Mouse (Mus musculus) ES-E14 (cell line): ENCODE measurements around the gene 2310057M21Rik. TPM values are rescaled to one million over a fixed set of nuclear protein-coding genes. Genes with fewer than 3 reads are reported as not detected.

Experiments
- DNase-seq: peaks from one replicate; pipeline ENCODE4 v3.0.0-alpha.2; 2013; ENCODE audit warnings: low read depth, low spot score
- H3K27ac ChIP-seq: 2 replicates; pipeline ENCODE4 v1.5.1; 2012; ENCODE audit warnings: low read depth, mild to moderate bottlenecking, low read length, moderate library complexity, mixed read lengths; ENCODE audit not compliant: poor library complexity, insufficient read depth, severe bottlenecking
- H3K36me3 ChIP-seq: 2 replicates; pipeline ENCODE4 v1.6.1; 2012; ENCODE audit warnings: mild to moderate bottlenecking, low read length, moderate library complexity, mixed read lengths; ENCODE audit not compliant: control insufficient read depth, poor library complexity, insufficient read depth, severe bottlenecking
- H3K4me1 ChIP-seq, 2 experiments: fragments of 150-350 bp in 1 of 2; sonication (generic) in 1 of 2; 2 replicates each; pipeline ENCODE4 v1.6.1; 2012; ENCODE audit warnings: low read length in 2 of 2, mild to moderate bottlenecking in 1 of 2, mixed read lengths in 1 of 2; ENCODE audit not compliant: control insufficient read depth in 2 of 2, insufficient read depth in 2 of 2, poor library complexity in 1 of 2
- H3K4me3 ChIP-seq, 2 experiments: fragments of 150-350 bp in 1 of 2; sonication (generic) in 1 of 2; 2 replicates each; pipeline ENCODE4 v1.5.1; 2012; ENCODE audit warnings: low read length in 2 of 2, low read depth in 1 of 2, mild to moderate bottlenecking in 1 of 2, mixed read lengths in 1 of 2; ENCODE audit not compliant: insufficient read depth in 1 of 2, poor library complexity in 1 of 2, severe bottlenecking in 1 of 2
- H3K9ac ChIP-seq: 2 replicates; pipeline ENCODE4 v1.6.1; 2012; ENCODE audit warnings: low read depth, mild to moderate bottlenecking, low read length, mixed read lengths; ENCODE audit not compliant: poor library complexity, insufficient read depth, severe bottlenecking
- H3K9me3 ChIP-seq: fragments of 150-350 bp; sonication (generic); 2 replicates; pipeline ENCODE4 v1.6.1; 2012; ENCODE audit warnings: low read depth, mild to moderate bottlenecking, low read length; ENCODE audit not compliant: control insufficient read depth, insufficient read depth
- CHD2 ChIP-seq: IDR thresholded peaks from 2 replicates; pipeline ENCODE4 v1.6.1; 2014; ENCODE audit warnings: mild to moderate bottlenecking, low read depth, low read length, inconsistent platforms
- HCFC1 ChIP-seq: IDR thresholded peaks from 2 replicates; pipeline ENCODE4 v1.6.1; 2012; ENCODE audit warnings: low read length, inconsistent platforms, borderline replicate concordance; ENCODE audit not compliant: insufficient read depth
- MAFK ChIP-seq: IDR thresholded peaks from 2 replicates; pipeline ENCODE4 v1.6.1; 2014; ENCODE audit warnings: mild to moderate bottlenecking, low read depth, low read length, inconsistent platforms; ENCODE audit not compliant: insufficient read depth
- ZC3H11A ChIP-seq: IDR thresholded peaks from 2 replicates; pipeline ENCODE4 v1.6.1; 2012; ENCODE audit warnings: low read depth, mild to moderate bottlenecking, inconsistent platforms, low read length, borderline replicate concordance
- ZNF384 ChIP-seq: IDR thresholded peaks from 2 replicates; pipeline ENCODE4 v1.6.1; 2012; ENCODE audit warnings: low read depth, low read length, inconsistent platforms
- in situ Hi-C, 2 experiments: fragments of 600-800 bp; cut with MboI; formaldehyde crosslinking; loops; one replicate each; pipeline ENCODE4 v1.15.1; 2025; ENCODE audit warnings: low sequenced_read_pairs in 2 of 2, inconsistent platforms in 1 of 2; ENCODE audit not compliant: unreplicated experiment in 2 of 2
- total RNA-seq: library from RNA; depleted of rRNA; stranded (reverse); fragments of 300-350 nt; gene quantifications from 2 replicates; pipeline ENCODE4 v1.2.3, GENCODE M21; 2012

Gene 2310057M21Rik
- total RNA-seq, 1 experiment: 23.1 TPM

DNA sequence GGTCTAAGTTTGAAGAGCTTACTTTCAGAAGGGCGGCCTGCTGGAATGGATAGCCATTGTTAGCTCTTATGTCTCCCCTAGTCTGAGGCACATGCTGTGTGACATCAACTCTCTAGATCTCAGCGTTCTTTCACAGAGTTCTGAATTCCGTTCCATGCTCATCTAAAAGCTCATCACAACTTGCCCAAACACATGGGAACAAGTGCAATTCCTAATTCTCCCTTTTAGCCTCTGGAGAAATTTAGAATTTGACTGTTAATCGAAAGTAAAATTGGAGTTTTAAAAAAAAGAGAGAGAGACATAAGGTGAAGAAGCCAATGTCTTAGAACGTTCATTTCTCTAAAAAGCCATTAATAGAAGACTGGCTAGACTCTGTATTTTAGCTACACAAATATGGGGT is 33.1 kb downstream of the 2310057M21Rik start, which contains the start of gene Fam24b:
Fam24b (minus strand) TSS at position 101 of the 400 bp plus-strand sequence.
- Histone ChIP-seq H3K27ac (no peak within 1 kb of the TSS), H3K4me1 (no peaks in the 10 kb centered on the region), H3K4me3 (no peak within 1 kb of the TSS), H3K36me3 (no peaks in the 10 kb centered on the region), H3K9me3 (no peaks in the 10 kb centered on the region), H3K9ac (no peak within 1 kb of the TSS)
- DNase-seq: no peak
- TF ChIP-seq ZNF384: no peak
- no peak for TF ChIP-seq HCFC1
- TF ChIP-seq ZC3H11A: no peak
- TF ChIP-seq MAFK: no peak
- TF ChIP-seq CHD2: no peak
- in situ Hi-C loops: no loop called here

DNA sequence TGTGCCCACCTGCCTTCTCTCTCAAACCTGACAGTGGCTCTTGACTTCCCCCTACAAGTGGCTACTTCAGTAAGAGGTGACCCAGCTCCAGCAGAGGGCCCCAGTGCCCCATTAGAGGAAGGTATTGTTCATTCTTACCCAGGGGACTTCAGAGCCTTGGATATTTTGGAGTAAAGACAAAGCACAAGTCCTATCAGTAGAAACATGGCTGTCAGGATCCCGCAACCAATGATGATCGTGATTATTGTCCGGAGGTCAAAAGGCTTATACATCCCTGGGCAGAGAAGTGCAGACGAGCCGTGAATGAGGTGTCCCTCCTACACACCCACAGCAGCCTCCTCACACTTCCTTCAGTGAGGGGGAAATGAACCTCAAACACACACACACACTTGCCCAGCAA is 35.5 kb downstream of the 2310057M21Rik start:
- no peak for DNase-seq
- no peak overlapping the region for H3K27ac ChIP-seq
- no peak overlapping the region for H3K9ac ChIP-seq
- no peak for TF ChIP-seq ZNF384
- TF ChIP-seq CHD2: no peak
- no peak for TF ChIP-seq HCFC1
- TF ChIP-seq MAFK: no peak
- TF ChIP-seq ZC3H11A: no peak
- no peaks in the 10 kb centered on the region for H3K36me3 ChIP-seq
- H3K4me1 ChIP-seq: no peaks in the 10 kb centered on the region
- no peak overlapping the region for H3K4me3 ChIP-seq
- H3K9me3 ChIP-seq: no peaks in the 10 kb centered on the region
- in situ Hi-C loops: no loop called here

DNA sequence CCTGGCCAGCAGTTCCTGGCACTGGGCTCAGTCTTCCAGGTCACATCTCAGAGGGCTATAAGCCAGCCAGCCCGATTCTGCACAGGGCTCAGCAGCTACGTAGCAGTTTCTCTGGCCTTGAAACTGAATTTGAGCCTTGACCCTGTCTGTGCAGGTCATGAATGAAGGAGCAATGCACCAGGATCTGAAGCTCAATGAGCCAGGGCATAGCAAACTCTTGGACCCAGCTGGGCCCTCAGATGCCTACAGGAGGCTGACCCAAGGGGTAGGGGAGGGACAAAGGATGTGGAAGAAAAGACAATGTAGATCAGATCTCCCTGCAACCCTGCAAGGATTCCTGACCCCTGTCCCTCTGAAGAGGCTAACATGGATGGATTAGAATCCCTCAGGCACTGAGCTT is 40.4 kb downstream of the 2310057M21Rik start, which contains the start of gene Cuzd1:
Cuzd1 (minus strand) TSS at position 101 of the 400 bp plus-strand sequence.
- TF ChIP-seq ZNF384: no peak
- no peak for TF ChIP-seq HCFC1
- TF ChIP-seq MAFK: no peak
- TF ChIP-seq CHD2: no peak
- no peak for TF ChIP-seq ZC3H11A
- no peak within 1 kb of the TSS for H3K4me3 ChIP-seq
- H3K9me3 ChIP-seq: no peaks in the 10 kb centered on the region
- H3K27ac ChIP-seq: no peak within 1 kb of the TSS
- H3K36me3 ChIP-seq: no peaks in the 10 kb centered on the region
- in situ Hi-C loops: no loop called here
- DNase-seq: no peak
- H3K9ac ChIP-seq: no peak within 1 kb of the TSS
- 0 out of 4 replicates have a peak, but pooled peaks cover 0 to 3% of the 10 kb centered on the region in 2 experiments for H3K4me1 ChIP-seq

DNA sequence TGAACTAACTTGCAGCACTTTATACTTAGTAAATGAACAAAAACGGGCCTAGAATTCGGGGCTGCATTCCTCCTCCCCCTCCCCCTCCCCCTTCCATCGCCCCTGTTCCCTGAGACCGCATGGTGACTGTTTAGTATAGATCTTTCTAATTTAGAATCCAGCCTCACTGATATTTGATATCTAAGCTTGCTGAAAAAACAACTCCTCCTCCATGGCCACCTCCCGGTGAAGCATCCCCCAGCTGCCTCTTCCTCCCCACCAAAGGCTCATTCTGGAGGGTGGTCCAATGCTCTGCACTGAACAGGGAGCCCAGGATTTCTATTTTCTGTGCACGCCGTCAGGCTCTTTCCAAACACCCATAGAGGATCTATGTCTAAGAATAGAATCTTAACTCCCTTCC is 44.2 kb downstream of the 2310057M21Rik start:
- no peaks in the 10 kb centered on the region for H3K36me3 ChIP-seq
- DNase-seq: no peak
- H3K4me1 ChIP-seq: 0 out of 4 replicates have a peak, but pooled peaks cover 0 to 3% of the 10 kb centered on the region in 2 experiments
- in situ Hi-C loops: no loop called here
- no peak for TF ChIP-seq ZNF384
- no peak for TF ChIP-seq ZC3H11A
- no peak for TF ChIP-seq MAFK
- no peak for TF ChIP-seq CHD2
- TF ChIP-seq HCFC1: no peak
- no peak overlapping the region for H3K4me3 ChIP-seq
- no peaks in the 10 kb centered on the region for H3K9me3 ChIP-seq
- no peak overlapping the region for H3K9ac ChIP-seq
- H3K27ac ChIP-seq: no peak overlapping the region

DNA sequence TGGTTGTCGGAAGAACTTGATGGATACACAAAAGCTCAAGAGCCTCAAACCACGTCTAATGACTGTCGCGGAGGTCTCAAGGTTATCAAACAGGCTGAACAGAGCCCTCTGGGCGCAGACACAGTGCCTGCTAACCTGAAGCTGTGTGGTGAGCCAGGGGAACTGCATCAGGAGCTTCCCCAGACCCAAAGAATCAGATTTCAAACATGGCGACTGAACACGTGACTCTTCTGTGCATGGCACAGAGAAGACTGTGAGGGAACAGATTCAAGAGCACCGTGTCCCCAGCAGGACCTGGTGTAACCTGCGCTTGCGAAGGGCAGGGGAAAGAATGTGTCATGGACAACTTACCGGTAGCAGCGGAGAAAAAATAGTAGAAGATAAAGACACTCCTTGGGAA is 45.0 kb downstream of the 2310057M21Rik start:
- in situ Hi-C loops: no loop called here
- peak; percentile 16 for DNase-seq

More for the DNA sequence above, 45.0 kb downstream of the 2310057M21Rik start:
- Histone ChIP-seq H3K4me1 (0 out of 4 replicates have a peak, but pooled peaks cover 0 to 3% of the 10 kb centered on the region in 2 experiments), H3K4me3 (no peak overlapping the region), H3K9ac (no peak overlapping the region), H3K36me3 (no peaks in the 10 kb centered on the region), H3K9me3 (no peaks in the 10 kb centered on the region), H3K27ac (no peak overlapping the region)
- TF ChIP-seq MAFK (no peak), HCFC1 (no peak), CHD2 (no peak), ZC3H11A (no peak), ZNF384 (no peak)
